Mouse (Mus musculus): ENCODE data around the gene Ndufb7. TPM values are rescaled to one million over a fixed set of nuclear protein-coding genes. Genes with fewer than 3 reads are reported as not detected.
"Not testable (repeated sequence)": the region's sequence is repeated elsewhere in the genome, so short reads cannot be mapped to it uniquely, and the experiment has no call there.

Ndufb7 gene
- total RNA-seq, 2 experiments from 2014 or later: 144 to 147 TPM

- no peak for DNase-seq (ENCODE audit: extremely low spot score in 1 of 2, low spot score in 2 of 2)
- H3K27ac ChIP-seq: no peak overlapping the region
- no peak overlapping the region for H3K4me3 ChIP-seq
- intact Hi-C loops (cut with DNase I): loop anchor here (5.0 kb wide), 1 partner anchor 54 kb away; no protein-coding TSS in a partner anchor
- no peak for TF ChIP-seq CTCF (IDR thresholded peaks at IDR 0.05)
These were observed 2.3 kb downstream of the Ndufb7 start for GRCm38 (mm10) chr8:83568755-83569154.

GRCm38 (mm10) chr8:83569165-83569564 lies 2.7 kb downstream of the Ndufb7 start:
- H3K27ac ChIP-seq: no peak overlapping the region
- DNase-seq (ENCODE audit: extremely low spot score in 1 of 2, low spot score in 2 of 2): peak in 1 of 2 experiments; percentile 11
- intact Hi-C loops (cut with DNase I): loop anchor here (5.0 kb wide), 1 partner anchor 53 kb away; no protein-coding TSS in a partner anchor
- H3K4me3 ChIP-seq: no peak overlapping the region
- no peak for TF ChIP-seq CTCF (IDR thresholded peaks at IDR 0.05)

GRCm38 (mm10) chr8:83570272-83571000 lies 4.0 kb downstream of the Ndufb7 start:
- Histone ChIP-seq H3K27ac (no peak overlapping the region; the same call in 1 of the 2 replicates), H3K4me3 (no peak overlapping the region)
- DNase-seq (ENCODE audit: extremely low spot score in 1 of 2, low spot score in 2 of 2): peak; percentile 9 to 13
- intact Hi-C loops (cut with DNase I): no loop called here
- no peak for TF ChIP-seq CTCF (IDR thresholded peaks at IDR 0.05)

GRCm38 (mm10) chr8:83571001-83571340 lies 4.5 kb downstream of the Ndufb7 start:
- intact Hi-C loops (cut with DNase I); H3K4me3 ChIP-seq; H3K27ac ChIP-seq: not testable (repeated sequence)
- DNase-seq (ENCODE audit: extremely low spot score in 1 of 2, low spot score in 2 of 2): peak in 1 of 2 experiments; percentile 17

GRCm38 (mm10) chr8:83571791-83572190 lies 5.3 kb downstream of the Ndufb7 start:
- TF ChIP-seq CTCF (IDR thresholded peaks at IDR 0.05): no peak
- DNase-seq (ENCODE audit: extremely low spot score in 1 of 2, low spot score in 2 of 2): no peak
- no peak overlapping the region for H3K4me3 ChIP-seq
- no peak overlapping the region for H3K27ac ChIP-seq
- intact Hi-C loops (cut with DNase I): no loop called here

GRCm38 (mm10) chr8:83572246-83572812 lies 5.9 kb downstream of the Ndufb7 start:
- H3K4me3 ChIP-seq: no peak overlapping the region
- no peak overlapping the region for H3K27ac ChIP-seq
- intact Hi-C loops (cut with DNase I): no loop called here
- no peak for DNase-seq (ENCODE audit: extremely low spot score in 1 of 2, low spot score in 2 of 2)
- TF ChIP-seq CTCF (IDR thresholded peaks at IDR 0.05): no peak

GRCm38 (mm10) chr8:83573140-83573875 lies 6.8 kb downstream of the Ndufb7 start:
- TF ChIP-seq CTCF (IDR thresholded peaks at IDR 0.05): peak; percentile 23
- intact Hi-C loops (cut with DNase I): no loop called here
- DNase-seq (ENCODE audit: extremely low spot score in 1 of 2, low spot score in 2 of 2): peak in 1 of 2 experiments; percentile 35
- peak overlapping the region; percentile 20 for H3K27ac ChIP-seq
- no peak overlapping the region for H3K4me3 ChIP-seq

GRCm38 (mm10) chr8:83574631-83575315 lies 8.3 kb downstream of the Ndufb7 start:
- DNase-seq (ENCODE audit: extremely low spot score in 1 of 2, low spot score in 2 of 2): peak; percentile 10 to 12
- Histone ChIP-seq H3K4me3 (no peak overlapping the region), H3K27ac (peak overlapping the region; percentile 20; the same call in 1 of the 2 replicates)
- intact Hi-C loops (cut with DNase I): no loop called here
- TF ChIP-seq CTCF (IDR thresholded peaks at IDR 0.05): no peak

GRCm38 (mm10) chr8:83575561-83576515 lies 9.4 kb downstream of the Ndufb7 start:
- peak in 1 of 2 experiments; percentile 10 for DNase-seq (ENCODE audit: extremely low spot score in 1 of 2, low spot score in 2 of 2)
- TF ChIP-seq CTCF (IDR thresholded peaks at IDR 0.05): no peak
- Histone ChIP-seq H3K4me3 (no peak overlapping the region), H3K27ac (peak overlapping the region; percentile 50)
- intact Hi-C loops (cut with DNase I): no loop called here

GRCm38 (mm10) chr8:83576516-83576895 lies 10.0 kb downstream of the Ndufb7 start:
- no peak overlapping the region for H3K4me3 ChIP-seq
- TF ChIP-seq CTCF (IDR thresholded peaks at IDR 0.05): no peak
- intact Hi-C loops (cut with DNase I): no loop called here
- peak in 1 of 2 experiments; percentile 5 for DNase-seq (ENCODE audit: extremely low spot score in 1 of 2, low spot score in 2 of 2)
- H3K27ac ChIP-seq: peak overlapping the region; percentile 32; the same call in 1 of the 2 replicates

GRCm38 (mm10) chr8:83576921-83577320 lies 10.4 kb downstream of the Ndufb7 start:
- Histone ChIP-seq H3K4me3 (no peak overlapping the region), H3K27ac (peak overlapping the region; percentile 32; the same call in 1 of the 2 replicates)
- intact Hi-C loops (cut with DNase I): no loop called here
- no peak for DNase-seq (ENCODE audit: extremely low spot score in 1 of 2, low spot score in 2 of 2)
- TF ChIP-seq CTCF (IDR thresholded peaks at IDR 0.05): no peak

All from left cerebral cortex, adult 2 months (tissue).